Mouse (Mus musculus) hindbrain, embryonic 12.5 days (tissue): ENCODE results near the gene Gm4297. TPM values are rescaled to one million over a fixed set of nuclear protein-coding genes. Genes with fewer than 3 reads are reported as not detected.
"Not testable (repeated sequence)": the region's sequence is repeated elsewhere in the genome, so short reads cannot be mapped to it uniquely, and the experiment has no call there.

Experiments used
- ATAC-seq: fragments of 200-750 bp; cut with Nextera tagmentation; 2 replicates; pipeline ENCODE4 v1.8.0; 2017; ENCODE audit warnings: moderate TSS enrichment; ENCODE audit not compliant: low FRiP score
- H3K27ac ChIP-seq: fragments of 300-500 bp; sonication (generic); 2 replicates; pipeline ENCODE4 v1.5.1; 2016; ENCODE audit warnings: mild to moderate bottlenecking
- H3K27me3 ChIP-seq: fragments of 300-500 bp; sonication (generic); 2 replicates; pipeline ENCODE4 v1.6.1; 2016; ENCODE audit warnings: mild to moderate bottlenecking
- H3K36me3 ChIP-seq: fragments of 300-500 bp; sonication (generic); 2 replicates; pipeline ENCODE4 v1.6.1; 2016; ENCODE audit warnings: mild to moderate bottlenecking
- H3K4me1 ChIP-seq: fragments of 300-500 bp; sonication (generic); 2 replicates; pipeline ENCODE4 v1.6.1; 2016
- H3K4me2 ChIP-seq: fragments of 300-500 bp; sonication (generic); replicated peaks from 2 replicates; pipeline ENCODE4 v1.6.1; 2016; ENCODE audit warnings: mild to moderate bottlenecking
- H3K4me3 ChIP-seq: fragments of 300-500 bp; sonication (generic); 2 replicates; pipeline ENCODE4 v1.5.1; 2016; ENCODE audit warnings: mild to moderate bottlenecking
- H3K9ac ChIP-seq: fragments of 300-500 bp; sonication (generic); 2 replicates; pipeline ENCODE4 v1.6.1; 2016; ENCODE audit warnings: mild to moderate bottlenecking, moderate library complexity
- H3K9me3 ChIP-seq: fragments of 300-500 bp; sonication (generic); replicated peaks from 2 replicates; pipeline ENCODE4 v1.6.1; 2016; ENCODE audit warnings: mild to moderate bottlenecking
- WGBS: fragments of 180-500 bp; shearing (Covaris S2); methylation state at CpG from one replicate; pipeline ENCODE4 v1.1.7; 2016; 5-methylcytosine and 5-hydroxymethylcytosine counted together
- microRNA-seq: library from miRNA; unstranded; fragments of <30 nt; microRNA quantifications from one replicate; pipeline ENCODE4, GENCODE M21; 2017
- polyA plus RNA-seq: library from polyadenylated mRNA; unstranded; fragments of >200 nt; fragmentation: Nextera tagmentation; extraction: Ambion mirVana; gene quantifications from 2 replicates; pipeline ENCODE4 v1.2.1, GENCODE M21; 2016

The Gm4297 gene
- polyA plus RNA-seq: not detected in 2 replicates

DNA sequence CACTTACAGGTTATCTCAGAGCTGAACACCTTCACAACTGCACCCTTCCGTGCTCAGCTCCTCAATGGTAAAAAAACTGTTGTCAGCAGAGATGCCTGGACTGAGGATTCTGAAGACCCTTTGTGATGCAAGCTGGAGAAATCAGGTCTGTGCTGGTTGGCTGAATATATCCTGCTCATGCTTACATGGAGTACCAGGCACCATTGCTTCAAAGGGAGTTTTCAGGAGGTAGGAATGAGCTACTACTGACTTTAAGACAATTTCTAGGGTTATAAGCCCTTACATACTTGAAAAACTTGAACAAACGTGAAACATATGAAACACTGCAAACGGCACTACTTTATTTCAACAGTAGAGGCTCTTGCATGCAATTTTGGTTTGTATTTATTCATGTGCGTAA, at the start of gene Gm4297:
Gene Gm4297 (minus strand): TSS at position 101 of the 400 bp plus-strand sequence.
- not testable (repeated sequence) for ATAC-seq, H3K36me3 ChIP-seq, H3K9me3 ChIP-seq, H3K4me1 ChIP-seq, H3K9ac ChIP-seq, H3K27me3 ChIP-seq, H3K4me2 ChIP-seq, H3K27ac ChIP-seq, H3K4me3 ChIP-seq
- WGBS: 83% methylated on average over 4 of the region's 4 CpGs

Small RNA genes within 50 kb of the gene (microRNA-seq; reads per million reads assigned to microRNA genes)
- gene Gm27839 (not detected), gene Gm27910 (not detected)

Other genes with a start within 250 kb of the Gm4297 start
- not detected in 2 replicates for gene Gm5934, start 74.1 kb downstream of the Gm4297 start, polyA plus RNA-seq
- not detected in 2 replicates for gene Gm5935, start 200.3 kb upstream of the Gm4297 start, polyA plus RNA-seq